Mouse (Mus musculus) lung, adult 2 months (tissue): ENCODE data around the gene Arl15.

Experiments used
- CTCF ChIP-seq: fragments of 200-500 bp; IDR thresholded peaks from 2 replicates; pipeline ENCODE4 v1.5.1; 2011; ENCODE audit warnings: mild to moderate bottlenecking, low read length, control low read depth; ENCODE audit not compliant: insufficient read depth
- POLR2A ChIP-seq: fragments of 200-500 bp; IDR thresholded peaks from 2 replicates; pipeline ENCODE4 v1.6.1; 2011; ENCODE audit warnings: low read depth, mild to moderate bottlenecking, control low read depth, low read length, borderline replicate concordance; ENCODE audit errors: extremely low read depth

- no peak for TF ChIP-seq POLR2A
- no peak for TF ChIP-seq CTCF
These were observed 29.7 kb downstream of the Arl15 start for GRCm38 (mm10) chr13:113824027-113824426.
